Mouse (Mus musculus) midbrain, postnatal 0 days (tissue): ENCODE data around the gene Gpr157. TPM values are rescaled to one million over a fixed set of nuclear protein-coding genes. Genes with fewer than 3 reads are reported as not detected.

Experiments
- ATAC-seq: fragments of 200-750 bp; cut with Nextera tagmentation; 2 replicates; pipeline ENCODE4 v1.8.0; 2017; ENCODE audit warnings: moderate number of reproducible peaks, mild to moderate bottlenecking, moderate TSS enrichment, moderate library complexity; ENCODE audit not compliant: low FRiP score
- DNase-seq: peaks from one replicate; pipeline ENCODE4 v3.0.0-alpha.2; 2015; ENCODE audit warnings: low spot score
- H3K27ac ChIP-seq: fragments of 300-500 bp; sonication (generic); 2 replicates; pipeline ENCODE4 v1.5.1; 2014; ENCODE audit warnings: low read depth, mild to moderate bottlenecking, low read length, mixed read lengths
- H3K27me3 ChIP-seq: fragments of 300-500 bp; sonication (generic); 2 replicates; pipeline ENCODE4 v1.6.1; 2014; ENCODE audit warnings: low read length, control low read depth, mixed read lengths; ENCODE audit not compliant: insufficient read depth
- H3K36me3 ChIP-seq: fragments of 300-500 bp; sonication (generic); 2 replicates; pipeline ENCODE4 v1.6.1; 2014; ENCODE audit warnings: low read length, control low read depth, mixed read lengths; ENCODE audit not compliant: insufficient read depth
- H3K4me1 ChIP-seq: fragments of 300-500 bp; sonication (generic); 2 replicates; pipeline ENCODE4 v1.6.1; 2014; ENCODE audit warnings: mild to moderate bottlenecking, control low read depth, antibody characterized with exemption, low read length, mixed read lengths; ENCODE audit not compliant: insufficient read depth
- H3K4me2 ChIP-seq: fragments of 300-500 bp; sonication (generic); 2 replicates; pipeline ENCODE4 v1.6.1; 2014; ENCODE audit warnings: low read depth, mild to moderate bottlenecking, low read length, mixed read lengths; ENCODE audit not compliant: poor library complexity, severe bottlenecking
- H3K4me3 ChIP-seq: fragments of 300-500 bp; sonication (generic); 2 replicates; pipeline ENCODE4 v1.5.1; 2014; ENCODE audit warnings: low read depth, mild to moderate bottlenecking, low read length, moderate library complexity
- H3K9ac ChIP-seq: fragments of 300-500 bp; sonication (generic); replicated peaks from 2 replicates; pipeline ENCODE4 v1.6.1; 2014; ENCODE audit warnings: mild to moderate bottlenecking, low read length, moderate library complexity, mixed read lengths; ENCODE audit not compliant: poor library complexity, severe bottlenecking
- H3K9me3 ChIP-seq: fragments of 300-500 bp; sonication (generic); 2 replicates; pipeline ENCODE4 v1.6.1; 2016; ENCODE audit warnings: low read length, control low read depth
- CTCF ChIP-seq: IDR thresholded peaks from 2 replicates; pipeline ENCODE4 v1.5.1; 2016; ENCODE audit warnings: antibody characterized with exemption, mild to moderate bottlenecking
- WGBS: fragments of 180-500 bp; shearing (Covaris S2); extraction: QIAGEN DNeasy Blood & Tissue Kit; methylation state at CpG from one replicate; pipeline ENCODE4 v1.1.7; 2014; 5-methylcytosine and 5-hydroxymethylcytosine counted together
- polyA plus RNA-seq: library from polyadenylated mRNA; unstranded; fragments of >200 nt; fragmentation: Nextera tagmentation; extraction: Ambion mirVana; gene quantifications from 2 replicates; pipeline ENCODE4 v1.2.1, GENCODE M21; 2015
- total RNA-seq: library from RNA; depleted of rRNA; stranded (reverse); fragments of >200 nt; gene quantifications from 2 replicates; pipeline ENCODE4 v1.2.3, GENCODE M21; 2014

Gene Gpr157
- total and polyA plus RNA-seq, 2 experiments from 2014 or later: 0.47 to 4.4 TPM

- WGBS: 69% methylated on average over 6 of the region's 6 CpGs
- H3K4me1 ChIP-seq: no peaks in the 10 kb centered on the region
These were observed 31.0 kb downstream of the Gpr157 start for GRCm38 (mm10) chr4:150118163-150118562.

GRCm38 (mm10) chr4:150119055-150119454 is 31.9 kb downstream of the Gpr157 start, which contains the start of gene Slc2a5:
Gene Slc2a5, plus strand, starts transcription at chr4:150119283.
- DNase-seq: no peak
- no peak within 1 kb of the TSS for H3K9ac ChIP-seq
- 11% methylated on average over 11 of the region's 15 CpGs for WGBS
- peak within 1 kb of the TSS; percentile 35 for H3K4me2 ChIP-seq
- no peaks in the 10 kb centered on the region for H3K4me1 ChIP-seq
- H3K27ac ChIP-seq: no peak within 1 kb of the TSS
- ATAC-seq: no peak
- H3K9me3 ChIP-seq: no peaks in the 10 kb centered on the region
- no peak for TF ChIP-seq CTCF
- H3K27me3 ChIP-seq: no peaks in the 10 kb centered on the region
- H3K36me3 ChIP-seq: no peaks in the 10 kb centered on the region
- H3K4me3 ChIP-seq: no peak within 1 kb of the TSS

More at GRCm38 (mm10) chr4:150118163-150118562, 31.0 kb downstream of the Gpr157 start:
- no peak for DNase-seq
- Histone ChIP-seq H3K4me2 (no peak overlapping the region), H3K36me3 (no peaks in the 10 kb centered on the region), H3K27ac (no peak overlapping the region), H3K9me3 (no peaks in the 10 kb centered on the region), H3K4me3 (no peak overlapping the region), H3K9ac (no peak overlapping the region), H3K27me3 (no peaks in the 10 kb centered on the region)
- ATAC-seq: no peak
- no peak for TF ChIP-seq CTCF

GRCm38 (mm10) chr4:150119640-150120039 is 32.5 kb downstream of the Gpr157 start:
- Histone ChIP-seq H3K9ac (no peak overlapping the region), H3K9me3 (no peaks in the 10 kb centered on the region), H3K4me1 (no peaks in the 10 kb centered on the region), H3K4me2 (no peak overlapping the region), H3K4me3 (no peak overlapping the region), H3K27ac (no peak overlapping the region), H3K27me3 (no peaks in the 10 kb centered on the region), H3K36me3 (no peaks in the 10 kb centered on the region)
- no peak for ATAC-seq
- WGBS: 69% methylated on average over 14 of the region's 14 CpGs
- TF ChIP-seq CTCF: no peak
- peak; percentile 15 for DNase-seq

GRCm38 (mm10) chr4:150120173-150120833 is 33.1 kb downstream of the Gpr157 start:
- DNase-seq (peak; percentile 78), ATAC-seq (no peak)
- Histone ChIP-seq H3K27ac (no peak overlapping the region), H3K9me3 (no peaks in the 10 kb centered on the region), H3K36me3 (no peaks in the 10 kb centered on the region), H3K4me2 (no peak overlapping the region), H3K27me3 (no peaks in the 10 kb centered on the region), H3K9ac (no peak overlapping the region), H3K4me1 (no peaks in the 10 kb centered on the region), H3K4me3 (no peak overlapping the region)
- 65% methylated on average over 15 of the region's 15 CpGs for WGBS
- no peak for TF ChIP-seq CTCF

GRCm38 (mm10) chr4:150121430-150121829 is 34.3 kb downstream of the Gpr157 start:
- no peak for DNase-seq
- H3K4me3 ChIP-seq: no peak overlapping the region
- H3K27me3 ChIP-seq: no peaks in the 10 kb centered on the region
- H3K4me2 ChIP-seq: no peak overlapping the region
- H3K9me3 ChIP-seq: no peaks in the 10 kb centered on the region
- H3K36me3 ChIP-seq: no peaks in the 10 kb centered on the region
- H3K9ac ChIP-seq: no peak overlapping the region
- ATAC-seq: no peak
- H3K27ac ChIP-seq: no peak overlapping the region
- WGBS: 78% methylated on average over 8 of the region's 8 CpGs
- H3K4me1 ChIP-seq: no peaks in the 10 kb centered on the region
- TF ChIP-seq CTCF: no peak

GRCm38 (mm10) chr4:150122476-150122875 is 35.3 kb downstream of the Gpr157 start:
- H3K9me3 ChIP-seq: no peaks in the 10 kb centered on the region
- 62% methylated on average over 3 of the region's 3 CpGs for WGBS
- no peak for DNase-seq
- no peak for ATAC-seq
- H3K9ac ChIP-seq: no peak overlapping the region
- no peak overlapping the region for H3K4me2 ChIP-seq
- no peak overlapping the region for H3K4me3 ChIP-seq
- H3K36me3 ChIP-seq: no peaks in the 10 kb centered on the region
- H3K27ac ChIP-seq: no peak overlapping the region
- no peak for TF ChIP-seq CTCF
- no peaks in the 10 kb centered on the region for H3K4me1 ChIP-seq
- H3K27me3 ChIP-seq: no peaks in the 10 kb centered on the region
